9 mouse cellular contexts compared by ENCODE assay signal in genomic region chr11:81005831-81006230, GRCm38 (mm10).
DNase-seq lines count a peak whose midpoint lies in the region; ATAC-seq and TF ChIP-seq lines count a peak whose summit lies in the region.
"Had no signal": no experiment of that assay in that cellular context is flagged by ENCODE, and none has a peak within 500 bp of the region (broad histone marks: within the 10 kb centered on the region; RNA-seq: fewer than 3 reads in every experiment).

No protein-coding gene starts in this region.

- H3K4me1 ChIP-seq in forebrain, embryonic 14.5 days (ENCODE audit: control insufficient read depth, insufficient read depth, low read length): peaks cover 2% of the 10 kb centered on the region; the same call in 1 of the 2 replicates
- peaks cover 5% of the 10 kb centered on the region for H3K4me1 ChIP-seq in forebrain, embryonic 12.5 days
- H3K4me1 ChIP-seq in midbrain, embryonic 10.5 days: peaks cover 7% of the 10 kb centered on the region
- H3K4me1 ChIP-seq in midbrain, embryonic 13.5 days (replicated peaks): peaks cover 6% of the 10 kb centered on the region; the same call in 1 of the 2 replicates
- no peaks in the 10 kb centered on the region for H3K4me1 ChIP-seq in thymus, adult 2 months (replicated peaks; ENCODE audit: control insufficient read depth, insufficient read depth, low read length)

- H3K27ac ChIP-seq in forebrain, embryonic 14.5 days (ENCODE audit: low read depth, low read length): no peak overlapping the region
- no peak overlapping the region for H3K27ac ChIP-seq in forebrain, embryonic 12.5 days
- no peak overlapping the region for H3K27ac ChIP-seq in midbrain, embryonic 10.5 days (replicated peaks)
- H3K27ac ChIP-seq in midbrain, embryonic 13.5 days: no peak overlapping the region
- no peak overlapping the region for H3K27ac ChIP-seq in thymus, adult 2 months (ENCODE audit: control insufficient read depth, insufficient read depth, low read length)
- H3K27ac ChIP-seq: layer of hippocampus, adult 2 months had no signal

- H3K4me2 ChIP-seq in forebrain, embryonic 14.5 days (ENCODE audit: low read length): no peak overlapping the region
- no peak overlapping the region for H3K4me2 ChIP-seq in forebrain, embryonic 12.5 days
- no peak overlapping the region for H3K4me2 ChIP-seq in midbrain, embryonic 13.5 days (replicated peaks)

- no peaks in the 10 kb centered on the region for H3K36me3 ChIP-seq in forebrain, embryonic 14.5 days (ENCODE audit: control insufficient read depth, insufficient read depth, low read length)
- no peaks in the 10 kb centered on the region for H3K36me3 ChIP-seq in forebrain, embryonic 12.5 days (replicated peaks)
- no peaks in the 10 kb centered on the region for H3K36me3 ChIP-seq in midbrain, embryonic 10.5 days
- no peaks in the 10 kb centered on the region for H3K36me3 ChIP-seq in midbrain, embryonic 13.5 days
- no peaks in the 10 kb centered on the region for H3K36me3 ChIP-seq in thymus, adult 2 months (ENCODE audit: control insufficient read depth, insufficient read depth, low read length)

- no peaks in the 10 kb centered on the region for H3K9me3 ChIP-seq in forebrain, embryonic 14.5 days (replicated peaks; ENCODE audit: control insufficient read depth, low read length)
- H3K9me3 ChIP-seq in forebrain, embryonic 12.5 days: 0 out of 2 replicates have a peak, but pooled peaks cover 4% of the 10 kb centered on the region
- H3K9me3 ChIP-seq in midbrain, embryonic 10.5 days (replicated peaks): no peaks in the 10 kb centered on the region
- H3K9me3 ChIP-seq in midbrain, embryonic 13.5 days: no peaks in the 10 kb centered on the region

- DNase-seq in forebrain, embryonic 14.5 days (ENCODE audit: low spot score): peak; percentile 24
- peak; percentile 36 for DNase-seq in midbrain, embryonic 10.5 days (ENCODE audit: low spot score)
- peak; percentile 23 for DNase-seq in c-Kit-positive CD71-negative TER-119-negative erythroid progenitor cells, embryonic 14.5 days (ENCODE audit: low read depth)
- peak; percentile 1 for DNase-seq in lung, postnatal 36 days
- no peak for DNase-seq in thymus, adult 2 months

- no peaks in the 10 kb centered on the region for H3K27me3 ChIP-seq in forebrain, embryonic 14.5 days (replicated peaks; ENCODE audit: control insufficient read depth, insufficient read depth, low read length)
- H3K27me3 ChIP-seq in forebrain, embryonic 12.5 days: no peaks in the 10 kb centered on the region; the same call in 1 of the 2 replicates
- H3K27me3 ChIP-seq in midbrain, embryonic 10.5 days (ENCODE audit: low read depth, poor library complexity, severe bottlenecking): no peaks in the 10 kb centered on the region
- H3K27me3 ChIP-seq in midbrain, embryonic 13.5 days: no peaks in the 10 kb centered on the region
- H3K27me3 ChIP-seq in thymus, adult 2 months (ENCODE audit: control insufficient read depth, insufficient read depth, low read length): no peaks in the 10 kb centered on the region

- ATAC-seq in forebrain, embryonic 14.5 days: no peak
- ATAC-seq in forebrain, embryonic 12.5 days (ENCODE audit: low FRiP score): no peak
- no peak for ATAC-seq in midbrain, embryonic 13.5 days
- ATAC-seq in erythroid progenitor cell, adult 5-6 weeks (replicated peaks; ENCODE audit: low FRiP score, poor library complexity, severe bottlenecking): no peak

- no peak for TF ChIP-seq POLR2A in thymus, adult 2 months (IDR thresholded peaks at IDR 0.05; ENCODE audit: control insufficient read depth, extremely low read depth, insufficient read depth, low read length, poor library complexity)

- TF ChIP-seq CTCF in thymus, adult 2 months (IDR thresholded peaks at IDR 0.05; ENCODE audit: borderline replicate concordance, control insufficient read depth, extremely low read depth, insufficient read depth, low read length, poor library complexity): no peak

- no peak overlapping the region for H3K4me3 ChIP-seq in forebrain, embryonic 14.5 days (ENCODE audit: low read depth, low read length)
- no peak overlapping the region for H3K4me3 ChIP-seq in forebrain, embryonic 12.5 days (replicated peaks)
- H3K4me3 ChIP-seq in midbrain, embryonic 10.5 days: no peak overlapping the region
- H3K4me3 ChIP-seq in midbrain, embryonic 13.5 days (replicated peaks): no peak overlapping the region
- H3K4me3 ChIP-seq in thymus, adult 2 months (ENCODE audit: control insufficient read depth, insufficient read depth, low read length): no peak overlapping the region
- H3K4me3 ChIP-seq: layer of hippocampus, adult 2 months had no signal

- 86% methylated on average over 2 of the region's 2 CpGs for WGBS in forebrain, embryonic 14.5 days
- 70% methylated on average over 2 of the region's 2 CpGs for WGBS in forebrain, embryonic 12.5 days
- 82% methylated on average over 2 of the region's 2 CpGs for whole genome bisulfite sequencing in midbrain, embryonic 10.5 days
- 83% methylated on average over 2 of the region's 2 CpGs for WGBS in midbrain, embryonic 13.5 days
- 77% methylated on average over 2 of the region's 2 CpGs for WGBS in thymus, adult 2 months

- no peak overlapping the region for H3K9ac ChIP-seq in forebrain, embryonic 14.5 days (ENCODE audit: low read length)
- no peak overlapping the region for H3K9ac ChIP-seq in forebrain, embryonic 12.5 days
- no peak overlapping the region for H3K9ac ChIP-seq in midbrain, embryonic 13.5 days (replicated peaks)
